Mouse (Mus musculus): Measurements from ENCODE around the gene Lrrc3b. TPM values are rescaled to one million over a fixed set of nuclear protein-coding genes. Genes with fewer than 3 reads are reported as not detected.

Lrrc3b gene
- polyA plus RNA-seq, 1 experiment from 2014 or later, result 7.6 TPM

DNA sequence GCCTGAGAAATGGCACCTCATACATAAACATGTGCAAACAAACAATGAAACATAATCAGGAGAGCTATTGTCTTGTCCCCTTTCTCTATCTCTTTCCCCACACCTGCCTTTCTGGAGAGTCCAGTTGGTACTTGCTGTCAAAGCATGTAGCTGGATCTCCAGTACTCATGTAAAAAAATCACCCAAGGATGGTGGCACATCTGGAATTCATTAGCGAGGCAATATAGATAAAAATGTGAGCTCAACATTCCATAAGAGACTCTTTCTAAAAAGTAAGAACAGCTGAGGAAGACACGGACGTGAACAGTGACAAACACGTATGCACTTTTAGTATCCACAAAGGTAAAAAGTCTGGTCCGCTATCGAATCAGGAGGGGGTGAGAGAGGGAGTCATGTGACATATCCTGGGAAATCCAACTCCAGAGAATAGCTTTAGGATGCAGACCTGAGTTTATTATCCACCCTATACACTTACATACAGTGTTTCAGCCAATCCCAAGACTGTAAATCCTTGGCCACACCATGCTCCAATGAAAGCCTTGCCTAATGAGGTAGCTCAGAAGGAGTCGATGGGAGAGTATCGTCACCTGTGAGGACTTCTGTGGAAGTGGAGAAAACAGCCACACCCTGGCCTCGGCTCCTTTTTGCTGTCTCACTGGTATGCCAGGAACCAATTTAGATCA lies 116.2 kb downstream of the Lrrc3b start:
- Histone ChIP-seq H3K9ac (ENCODE audit: low read length) (no peak overlapping the region), H3K36me3 (ENCODE audit: control insufficient read depth, insufficient read depth, low read length) (no peaks in the 10 kb centered on the region), H3K27me3 (replicated peaks; ENCODE audit: control insufficient read depth, insufficient read depth, low read length) (no peaks in the 10 kb centered on the region), H3K9me3 (ENCODE audit: control insufficient read depth, low read length) (no peaks in the 10 kb centered on the region), H3K4me3 (ENCODE audit: low read depth, low read length) (no peak overlapping the region), H3K27ac (ENCODE audit: low read depth) (no peak overlapping the region), H3K4me1 (replicated peaks; ENCODE audit: control insufficient read depth, insufficient read depth, low read length) (0 out of 2 replicates have a peak, but pooled peaks cover 6% of the 10 kb centered on the region), H3K4me2 (ENCODE audit: low read length) (no peak overlapping the region)
- 88% methylated on average over 9 of the region's 9 CpGs for WGBS
- no peak for DNase-seq (ENCODE audit: low spot score)
- no peak for ATAC-seq (replicated peaks; ENCODE audit: low FRiP score, low TSS enrichment, low read depth)

DNA sequence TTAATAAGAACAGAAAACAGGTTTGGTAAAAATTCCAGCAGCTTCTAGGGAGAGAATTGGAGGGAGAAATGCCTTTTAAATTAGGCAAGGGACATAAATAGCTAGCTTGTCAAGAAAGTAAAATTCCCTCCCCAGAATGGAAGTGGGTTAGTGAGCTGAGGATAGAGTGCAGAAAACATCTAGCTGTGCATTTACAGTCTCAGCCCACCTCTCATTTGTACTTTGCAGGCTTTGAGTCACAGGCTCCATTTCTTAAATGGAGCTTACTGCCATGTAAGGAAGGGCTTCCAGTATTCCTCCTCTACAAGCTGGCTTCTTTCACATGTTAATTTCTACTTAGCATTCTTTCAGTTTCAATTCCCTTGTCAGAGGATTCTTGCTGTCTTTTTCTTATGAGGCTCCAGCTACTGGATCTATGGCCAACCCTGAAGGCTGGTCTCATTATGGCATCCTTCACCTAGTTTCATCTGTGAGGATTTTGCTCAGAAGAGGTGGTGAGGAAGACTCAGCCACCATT lies 119.3 kb downstream of the Lrrc3b start:
- Histone ChIP-seq H3K4me3 (ENCODE audit: low read depth, low read length) (no peak overlapping the region), H3K27ac (ENCODE audit: low read depth) (no peak overlapping the region), H3K9me3 (ENCODE audit: control insufficient read depth, low read length) (no peaks in the 10 kb centered on the region), H3K4me2 (ENCODE audit: low read length) (no peak overlapping the region), H3K36me3 (ENCODE audit: control insufficient read depth, insufficient read depth, low read length) (no peaks in the 10 kb centered on the region), H3K27me3 (replicated peaks; ENCODE audit: control insufficient read depth, insufficient read depth, low read length) (no peaks in the 10 kb centered on the region), H3K9ac (ENCODE audit: low read length) (no peak overlapping the region), H3K4me1 (replicated peaks; ENCODE audit: control insufficient read depth, insufficient read depth, low read length) (0 out of 2 replicates have a peak, but pooled peaks cover 6% of the 10 kb centered on the region)
- no peak for ATAC-seq (replicated peaks; ENCODE audit: low FRiP score, low TSS enrichment, low read depth)
- no peak for DNase-seq (ENCODE audit: low spot score)

DNA sequence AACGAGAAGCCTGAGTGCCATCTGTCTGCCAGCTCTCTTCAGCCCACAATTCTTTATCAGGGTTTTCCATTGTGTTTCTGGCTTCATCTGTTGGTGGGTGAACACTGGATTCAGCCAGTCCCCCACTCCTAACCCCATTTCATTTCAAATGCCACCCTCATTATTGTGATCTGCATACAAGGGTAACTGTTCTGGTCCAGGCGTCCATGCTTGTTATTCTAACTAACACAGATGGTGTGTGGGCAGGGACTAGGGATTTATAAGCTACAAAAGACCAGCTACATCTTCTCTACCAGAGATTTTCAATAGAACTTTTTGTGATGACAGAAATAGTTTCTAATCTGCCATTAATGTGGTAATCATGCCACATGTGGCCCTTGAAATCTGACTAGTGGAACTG lies 130.2 kb downstream of the Lrrc3b start:
- H3K36me3 ChIP-seq (ENCODE audit: control insufficient read depth, insufficient read depth, low read length), result no peaks in the 10 kb centered on the region
- H3K27ac ChIP-seq (ENCODE audit: low read depth), result no peak overlapping the region
- H3K4me2 ChIP-seq (ENCODE audit: low read length), result no peak overlapping the region
- no peak overlapping the region for H3K4me3 ChIP-seq (ENCODE audit: low read depth, low read length)
- H3K4me1 ChIP-seq (replicated peaks; ENCODE audit: control insufficient read depth, insufficient read depth, low read length), result no peaks in the 10 kb centered on the region
- WGBS, result 81% methylated on average over 2 of the region's 2 CpGs
- H3K9ac ChIP-seq (ENCODE audit: low read length), result no peak overlapping the region
- ATAC-seq (replicated peaks; ENCODE audit: low FRiP score, low TSS enrichment, low read depth), result no peak
- H3K27me3 ChIP-seq (replicated peaks; ENCODE audit: control insufficient read depth, insufficient read depth, low read length), result no peaks in the 10 kb centered on the region
- H3K9me3 ChIP-seq (ENCODE audit: control insufficient read depth, low read length), result no peaks in the 10 kb centered on the region
- DNase-seq (ENCODE audit: low spot score), result no peak

Data from intestine, embryonic 14.5 days (tissue).